Mouse (Mus musculus) stomach, embryonic 14.5 days (tissue): ENCODE results near the gene Gm20388. TPM values are rescaled to one million over a fixed set of nuclear protein-coding genes. Genes with fewer than 3 reads are reported as not detected.
A peak's percentile ranks its signal among the peaks of the same experiment; 100 is the strongest.
"Not testable (repeated sequence)": the region's sequence is repeated elsewhere in the genome, so short reads cannot be mapped to it uniquely, and the experiment has no call there.

Experiments used
- ATAC-seq: fragments of 200-750 bp; cut with Nextera tagmentation; 2 replicates; pipeline ENCODE4 v1.8.0; 2017; ENCODE audit warnings: low read depth, moderate TSS enrichment; ENCODE audit not compliant: insufficient number of reproducible peaks, insufficient read depth, low FRiP score
- H3K27ac ChIP-seq: fragments of 300-500 bp; sonication (generic); 2 replicates; pipeline ENCODE4 v1.5.1; 2014; ENCODE audit warnings: mild to moderate bottlenecking, low read length, moderate library complexity, mixed read lengths
- H3K27me3 ChIP-seq: fragments of 300-500 bp; sonication (generic); 2 replicates; pipeline ENCODE4 v1.6.1; 2014; ENCODE audit warnings: low read length, control low read depth, mixed read lengths; ENCODE audit not compliant: control insufficient read depth, insufficient read depth
- H3K36me3 ChIP-seq: fragments of 300-500 bp; sonication (generic); 2 replicates; pipeline ENCODE4 v1.6.1; 2014; ENCODE audit warnings: mild to moderate bottlenecking, control low read depth, low read length, moderate library complexity, mixed read lengths; ENCODE audit not compliant: control insufficient read depth, insufficient read depth
- H3K4me1 ChIP-seq: fragments of 300-500 bp; sonication (generic); 2 replicates; pipeline ENCODE4 v1.6.1; 2014; ENCODE audit warnings: low read length, control low read depth, mixed read lengths; ENCODE audit not compliant: control insufficient read depth, insufficient read depth
- H3K4me2 ChIP-seq: fragments of 300-500 bp; sonication (generic); replicated peaks from 2 replicates; pipeline ENCODE4 v1.6.1; 2014; ENCODE audit warnings: low read depth, low read length, control low read depth
- H3K4me3 ChIP-seq: fragments of 300-500 bp; sonication (generic); 2 replicates; pipeline ENCODE4 v1.5.1; 2014; ENCODE audit warnings: low read depth, low read length, control low read depth
- H3K9ac ChIP-seq: fragments of 300-500 bp; sonication (generic); replicated peaks from 2 replicates; pipeline ENCODE4 v1.6.1; 2014; ENCODE audit warnings: low read depth, mild to moderate bottlenecking, control low read depth, low read length, moderate library complexity, mixed read lengths
- H3K9me3 ChIP-seq: fragments of 300-500 bp; sonication (generic); 2 replicates; pipeline ENCODE4 v1.6.1; 2016; ENCODE audit warnings: low read depth, low read length, control low read depth; ENCODE audit not compliant: control insufficient read depth
- WGBS: fragments of 180-500 bp; shearing (Covaris S2); extraction: QIAGEN DNeasy Blood & Tissue Kit; methylation state at CpG from one replicate; pipeline ENCODE4 v1.1.7; 2014; 5-methylcytosine and 5-hydroxymethylcytosine counted together
- polyA plus RNA-seq: library from polyadenylated mRNA; unstranded; fragments of >200 nt; fragmentation: Nextera tagmentation; extraction: Ambion mirVana; gene quantifications from 2 replicates; pipeline ENCODE4 v1.2.1, GENCODE M21; 2014

The Gm20388 gene
- polyA plus RNA-seq, 1 experiment from 2014 or later: 11.4 TPM

GRCm38 (mm10) chr8:122571153-122571552, 2660.5 kb downstream of the Gm20388 start:
- Histone ChIP-seq H3K27me3 (no peaks in the 10 kb centered on the region), H3K4me1 (peaks cover 36% of the 10 kb centered on the region), H3K36me3 (peaks cover 40% of the 10 kb centered on the region), H3K4me2 (no peak overlapping the region), H3K9ac (no peak overlapping the region), H3K27ac (no peak overlapping the region), H3K4me3 (no peak overlapping the region), H3K9me3 (no peaks in the 10 kb centered on the region)
- WGBS: 96% methylated on average over 11 of the region's 11 CpGs
- no peak for ATAC-seq

- 90% methylated on average over 17 of the region's 17 CpGs for WGBS
- H3K36me3 ChIP-seq: peaks cover 40% of the 10 kb centered on the region
- H3K9ac ChIP-seq: no peak overlapping the region
These were observed 2661.2 kb downstream of the Gm20388 start for GRCm38 (mm10) chr8:122571750-122572267.

GRCm38 (mm10) chr8:122572751-122573150, 2662.1 kb downstream of the Gm20388 start:
- Histone ChIP-seq H3K27me3 (no peaks in the 10 kb centered on the region), H3K36me3 (peaks cover 40% of the 10 kb centered on the region), H3K4me3 (no peak overlapping the region), H3K9me3 (no peaks in the 10 kb centered on the region), H3K4me2 (no peak overlapping the region), H3K9ac (no peak overlapping the region), H3K4me1 (peaks cover 32% of the 10 kb centered on the region), H3K27ac (no peak overlapping the region)
- ATAC-seq: no peak
- 81% methylated on average over 3 of the region's 3 CpGs for WGBS

More at GRCm38 (mm10) chr8:122571750-122572267, 2661.2 kb downstream of the Gm20388 start:
- Histone ChIP-seq H3K27ac (no peak overlapping the region), H3K4me3 (no peak overlapping the region), H3K27me3 (no peaks in the 10 kb centered on the region), H3K4me2 (no peak overlapping the region), H3K9me3 (no peaks in the 10 kb centered on the region), H3K4me1 (peaks cover 30% of the 10 kb centered on the region)
- no peak for ATAC-seq

- 40% methylated on average over 4 of the region's 4 CpGs for WGBS
- not testable (repeated sequence) for H3K4me2 ChIP-seq, ATAC-seq, H3K4me3 ChIP-seq, H3K9me3 ChIP-seq, H3K9ac ChIP-seq, H3K27ac ChIP-seq, H3K27me3 ChIP-seq
- Histone ChIP-seq H3K36me3 (peaks cover 40% of the 10 kb centered on the region), H3K4me1 (peaks cover 32% of the 10 kb centered on the region)
These were observed 2662.5 kb downstream of the Gm20388 start for GRCm38 (mm10) chr8:122573176-122573575.

GRCm38 (mm10) chr8:122573577-122573976, 2662.9 kb downstream of the Gm20388 start:
- Histone ChIP-seq H3K4me3 (no peak overlapping the region), H3K27me3 (no peaks in the 10 kb centered on the region), H3K27ac (no peak overlapping the region), H3K4me1 (peaks cover 32% of the 10 kb centered on the region), H3K9ac (no peak overlapping the region), H3K36me3 (peaks cover 40% of the 10 kb centered on the region), H3K9me3 (no peaks in the 10 kb centered on the region), H3K4me2 (no peak overlapping the region)
- WGBS: 59% methylated on average over 9 of the region's 9 CpGs
- no peak for ATAC-seq

- peaks cover 32% of the 10 kb centered on the region for H3K4me1 ChIP-seq
- peaks cover 40% of the 10 kb centered on the region for H3K36me3 ChIP-seq
- H3K9me3 ChIP-seq: no peaks in the 10 kb centered on the region
- no peak for ATAC-seq
- H3K27ac ChIP-seq: peak overlapping the region; percentile 55; the same call in 1 of the 2 replicates
- WGBS: 35% methylated on average over 3 of the region's 3 CpGs
- no peak overlapping the region for H3K4me3 ChIP-seq
- H3K4me2 ChIP-seq: no peak overlapping the region
- H3K27me3 ChIP-seq: no peaks in the 10 kb centered on the region
- H3K9ac ChIP-seq: no peak overlapping the region
These were observed 2663.6 kb downstream of the Gm20388 start for GRCm38 (mm10) chr8:122574264-122574663.

GRCm38 (mm10) chr8:122574667-122575251, 2664.1 kb downstream of the Gm20388 start:
- Histone ChIP-seq H3K4me1 (peaks cover 32% of the 10 kb centered on the region), H3K27ac (peak overlapping the region; percentile 55; the same call in 1 of the 2 replicates), H3K27me3 (no peaks in the 10 kb centered on the region), H3K9ac (no peak overlapping the region), H3K4me3 (no peak overlapping the region), H3K36me3 (peaks cover 39% of the 10 kb centered on the region), H3K9me3 (no peaks in the 10 kb centered on the region), H3K4me2 (peak overlapping the region; percentile 88)
- 19% methylated on average over 10 of the region's 10 CpGs for WGBS
- ATAC-seq: no peak

GRCm38 (mm10) chr8:122575286-122575685, 2664.6 kb downstream of the Gm20388 start:
- H3K27me3 ChIP-seq: no peaks in the 10 kb centered on the region
- H3K4me2 ChIP-seq: peak overlapping the region; percentile 88
- peaks cover 32% of the 10 kb centered on the region for H3K4me1 ChIP-seq
- H3K27ac ChIP-seq: no peak overlapping the region; the same call in 1 of the 2 replicates
- H3K9ac ChIP-seq: 0 out of 2 replicates have a peak overlapping the region, but pooled peaks have one; percentile 83
- H3K4me3 ChIP-seq: peak overlapping the region; percentile 74
- 55% methylated on average over 8 of the region's 8 CpGs for WGBS
- H3K36me3 ChIP-seq: peaks cover 33% of the 10 kb centered on the region
- no peaks in the 10 kb centered on the region for H3K9me3 ChIP-seq
- ATAC-seq: no peak
